Mouse (Mus musculus) cerebellum, postnatal 4 days (tissue): ENCODE data around the gene Apeh.

Experiments used
- DNase-seq, 2 experiments: peaks; one replicate each; pipeline ENCODE4 v3.0.0; 2022; ENCODE audit warnings: low spot score in 2 of 2, mixed read lengths in 1 of 2

Apeh gene

GRCm38 (mm10) chr9:108119891-108120411, 25.5 kb upstream of the Apeh start:
- DNase-seq: no peak

- DNase-seq: no peak
These were observed 22.7 kb upstream of the Apeh start for GRCm38 (mm10) chr9:108117143-108117542.

DNA sequence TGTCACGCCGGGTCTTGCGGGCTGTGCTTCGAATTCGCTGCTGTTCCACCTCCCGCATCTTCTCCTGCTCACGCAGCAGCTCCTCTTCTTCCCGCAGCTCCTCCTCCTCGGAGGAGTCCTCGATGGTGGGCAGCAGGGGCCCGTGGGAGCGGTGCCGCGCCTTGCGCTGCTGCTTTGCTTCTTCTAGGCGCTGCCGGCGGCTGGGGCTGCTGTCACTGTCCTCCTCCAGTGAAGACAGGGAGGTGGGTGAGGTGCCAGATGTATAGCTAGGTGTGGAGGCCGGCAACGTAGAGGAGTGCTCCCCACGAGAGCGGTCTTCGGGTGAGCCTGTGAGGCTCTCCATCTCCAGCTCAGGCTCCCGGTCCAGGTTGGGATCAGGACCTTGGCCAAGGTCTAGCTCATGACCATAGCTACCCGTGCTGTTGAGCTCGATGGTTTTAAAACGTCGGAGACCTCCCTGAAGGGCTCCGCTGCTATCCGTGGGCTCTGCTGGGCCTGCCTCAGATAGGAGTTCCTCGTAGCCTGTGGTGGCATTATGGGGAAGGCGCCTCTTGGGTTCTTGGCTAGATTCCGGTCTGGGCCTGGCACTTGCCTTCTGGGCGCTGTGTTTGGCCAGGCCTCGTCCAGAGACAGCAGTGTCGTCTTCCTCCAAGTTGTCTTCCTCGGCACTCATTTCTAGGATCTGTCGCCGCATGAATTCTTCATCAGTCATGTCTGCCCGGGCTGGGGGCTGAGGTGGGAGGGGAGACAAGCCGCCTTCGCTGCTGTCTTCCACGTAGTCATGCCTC, 21.1 kb upstream of the Apeh start:
- DNase-seq: no peak

- DNase-seq: no peak
These were observed 18.4 kb upstream of the Apeh start for GRCm38 (mm10) chr9:108112719-108113340.

DNA sequence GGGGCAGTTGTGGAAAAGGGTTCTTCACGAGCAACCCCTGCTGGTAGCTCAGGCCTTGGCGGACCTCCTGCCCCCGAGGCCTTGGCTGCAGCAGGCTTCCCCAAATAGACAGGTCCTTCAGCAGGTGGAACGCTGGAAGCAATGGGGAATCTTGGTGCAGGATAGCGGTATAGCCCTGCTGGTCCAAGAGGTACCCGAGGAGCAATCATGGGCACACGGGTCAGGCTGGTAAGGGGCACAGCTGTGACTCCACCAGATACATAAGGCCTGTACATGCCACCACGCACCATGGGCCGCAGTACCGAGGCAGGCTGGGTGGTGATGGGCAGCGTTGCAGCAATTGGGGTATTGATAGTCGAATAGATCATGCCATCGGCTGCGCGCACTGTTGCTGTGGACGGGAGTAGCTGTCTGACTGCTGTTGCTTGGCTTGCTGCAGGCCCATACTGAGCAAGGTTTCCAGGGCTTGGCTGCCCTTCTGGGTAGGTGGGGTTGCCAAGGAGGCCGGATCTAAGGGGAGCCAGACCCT, 17.3 kb upstream of the Apeh start:
- DNase-seq: no peak

GRCm38 (mm10) chr9:108111101-108111592, 16.7 kb upstream of the Apeh start:
- DNase-seq: no peak

GRCm38 (mm10) chr9:108110160-108110559, 15.8 kb upstream of the Apeh start:
- no peak for DNase-seq

- DNase-seq: no peak
These were observed 13.5 kb upstream of the Apeh start for GRCm38 (mm10) chr9:108107867-108108266.

DNA sequence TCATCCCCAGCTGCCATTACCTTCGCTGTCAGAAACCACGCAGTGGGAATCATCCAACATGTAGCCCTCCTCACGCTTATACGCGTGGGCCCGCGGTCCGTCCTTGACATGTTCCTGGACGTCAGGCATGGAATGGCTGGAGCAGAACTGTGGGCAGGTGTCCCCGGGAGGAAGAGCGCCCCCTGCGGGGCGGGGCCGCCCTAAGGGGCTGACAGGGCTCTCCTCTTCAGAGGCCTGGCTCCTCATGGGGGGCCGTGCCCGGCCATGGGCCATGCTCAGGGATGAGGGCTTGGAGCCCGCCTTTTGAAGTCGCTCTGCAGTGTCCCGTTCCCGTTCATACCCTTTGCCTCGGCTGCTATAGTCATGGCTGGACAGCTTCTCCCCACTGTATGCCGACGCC, 11.7 kb upstream of the Apeh start:
- DNase-seq: no peak

DNA sequence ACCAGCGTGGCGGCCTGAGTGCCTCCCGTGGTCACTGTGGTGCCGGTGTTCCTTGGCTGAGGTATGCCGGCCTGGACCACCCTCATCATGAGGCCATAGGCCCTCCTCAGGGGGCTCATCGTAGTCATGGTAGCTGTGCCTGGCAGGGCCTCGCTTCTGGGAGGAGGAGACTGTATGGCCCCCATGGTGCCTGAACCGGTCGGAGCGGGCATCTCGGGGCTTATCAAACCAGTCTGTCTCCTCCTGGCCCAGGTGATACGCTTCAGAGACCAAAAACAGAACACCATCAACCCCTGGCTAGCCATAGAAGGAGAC, 11.1 kb upstream of the Apeh start:
- no peak for DNase-seq

GRCm38 (mm10) chr9:108104766-108105548, 10.6 kb upstream of the Apeh start:
- DNase-seq: no peak

DNA sequence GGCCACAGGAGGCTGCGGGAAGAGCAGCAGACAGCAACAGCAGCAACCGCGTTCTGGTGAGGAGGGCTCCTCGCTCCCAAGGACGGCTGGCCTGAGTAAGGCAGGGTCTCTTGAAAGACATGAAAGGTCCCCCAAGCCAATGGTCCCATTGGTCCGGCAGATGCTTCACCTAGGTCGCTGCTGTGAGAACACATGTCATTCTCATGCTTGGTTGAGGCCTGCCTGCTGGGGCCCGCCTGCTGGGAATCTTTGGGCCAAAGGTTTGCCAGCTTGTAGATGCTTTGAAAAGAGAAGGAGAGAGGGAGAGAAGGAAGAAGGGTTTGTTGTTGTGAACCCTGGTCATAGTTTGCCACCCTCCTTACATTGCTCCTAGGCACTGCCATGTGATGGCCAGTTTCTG, 5.2 kb upstream of the Apeh start:
- DNase-seq: no peak

GRCm38 (mm10) chr9:108095949-108096712, 1.7 kb upstream of the Apeh start:
- no peak for DNase-seq

DNA sequence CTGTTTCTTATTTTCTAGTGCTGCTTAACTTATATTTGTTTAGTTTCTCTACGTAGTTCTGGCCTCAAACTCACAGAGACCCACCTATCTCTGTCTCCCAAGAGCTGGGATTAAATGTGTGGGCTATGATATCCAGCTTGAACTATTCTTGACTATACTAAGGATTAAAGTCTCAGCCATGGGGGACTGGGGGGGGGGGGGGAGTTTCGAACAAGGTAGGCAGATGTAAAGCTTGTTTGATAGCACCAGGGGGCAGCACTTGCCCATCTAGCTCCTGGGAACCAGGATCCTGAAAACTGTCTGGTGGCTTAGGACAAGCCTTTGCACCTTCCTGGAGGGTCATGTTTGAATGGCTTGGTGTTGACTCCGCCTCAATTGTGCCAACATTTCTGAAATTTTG, 1.1 kb upstream of the Apeh start:
- DNase-seq: peak in 1 of 2 experiments; percentile 64

GRCm38 (mm10) chr9:108094998-108095411, 599 bp upstream of the Apeh start:
- DNase-seq: no peak

GRCm38 (mm10) chr9:108093586-108093985, 820 bp downstream of the Apeh start:
- DNase-seq: no peak

DNA sequence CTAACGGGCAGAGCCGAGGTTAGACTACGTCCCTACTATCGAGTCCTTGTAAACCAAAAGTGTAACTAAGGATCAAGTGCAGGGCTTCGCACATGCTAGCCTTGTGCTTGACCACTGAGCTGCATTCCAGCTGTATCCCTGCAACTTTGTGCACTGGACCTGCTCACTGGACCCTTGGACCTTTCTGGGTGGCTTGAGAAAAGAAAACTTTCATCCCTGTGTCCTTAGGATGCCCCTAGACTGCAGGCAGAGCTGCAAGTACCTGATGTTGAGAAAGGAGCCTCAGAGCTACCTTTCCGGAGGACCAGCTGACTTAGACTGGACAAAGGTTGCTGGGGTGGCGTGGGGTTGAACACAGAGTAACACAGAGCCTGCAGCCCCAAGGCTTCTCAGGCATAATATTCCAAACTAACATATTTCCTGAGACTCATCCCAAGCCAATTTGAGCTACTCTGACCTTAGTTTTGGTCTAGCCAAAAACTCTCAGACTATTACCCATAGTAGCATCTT, 3.7 kb downstream of the Apeh start:
- DNase-seq: no peak

DNA sequence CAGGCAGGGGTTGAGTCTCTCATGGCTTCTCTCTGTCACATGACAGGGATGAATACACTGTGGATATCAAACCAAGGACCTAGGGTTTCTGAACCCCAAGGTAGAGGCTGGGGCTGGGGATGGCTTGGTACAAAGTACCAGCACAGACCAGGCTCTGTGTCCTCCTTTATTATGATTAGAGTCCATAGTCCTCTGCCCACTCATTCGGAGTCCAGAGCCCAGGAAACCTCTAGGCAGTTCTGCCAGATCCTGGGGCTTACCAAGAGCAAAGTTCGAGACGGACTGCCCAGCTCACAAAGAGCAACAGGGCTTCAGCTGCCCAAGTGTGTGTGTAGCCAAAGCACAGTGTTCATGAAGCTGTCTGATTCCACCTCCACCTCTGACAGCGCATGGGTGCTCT, 9.1 kb downstream of the Apeh start:
- DNase-seq: no peak

DNA sequence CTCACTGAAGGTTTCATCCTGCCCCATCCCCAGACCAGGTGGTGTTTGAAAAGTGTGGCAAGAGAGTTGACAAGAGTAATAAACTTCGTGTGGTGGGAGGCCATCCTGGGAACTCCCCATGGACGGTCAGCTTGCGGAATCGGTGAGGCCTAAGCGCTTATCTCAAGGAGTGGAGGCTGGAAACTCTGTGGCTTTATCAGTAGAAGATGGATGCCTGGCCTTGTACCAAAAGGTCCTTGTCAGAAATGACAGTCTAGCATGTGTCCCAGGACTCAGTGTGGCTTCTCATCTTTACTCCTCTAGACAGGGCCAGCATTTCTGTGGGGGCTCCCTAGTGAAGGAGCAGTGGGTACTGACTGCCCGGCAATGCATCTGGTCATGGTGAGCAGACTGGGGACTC, 10.8 kb downstream of the Apeh start:
- no peak for DNase-seq

- no peak for DNase-seq
These were observed 11.4 kb downstream of the Apeh start, which contains the start of gene Rnf123 for GRCm38 (mm10) chr9:108082988-108083431. Gene Rnf123 (minus strand): TSS chr9:108083346.

DNA sequence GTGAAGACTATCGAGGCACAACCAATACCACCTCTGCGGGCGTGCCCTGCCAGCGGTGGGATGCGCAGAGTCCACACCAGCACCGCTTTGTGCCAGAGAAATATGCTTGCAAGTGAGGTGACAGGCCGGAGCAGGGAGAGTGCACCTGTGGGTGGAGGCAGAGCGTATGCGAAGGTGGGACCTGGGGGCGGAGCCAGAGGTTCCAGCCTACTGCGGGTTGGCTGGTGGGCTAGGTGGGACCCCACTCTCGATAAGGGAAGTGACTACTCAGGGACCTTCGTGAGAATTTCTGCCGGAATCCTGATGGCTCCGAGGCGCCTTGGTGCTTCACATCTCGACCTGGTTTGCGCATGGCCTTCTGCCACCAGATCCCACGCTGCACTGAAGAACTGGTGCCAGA, 11.9 kb downstream of the Apeh start:
- no peak for DNase-seq
